ENCODE assay signal across 8 mouse cellular contexts in the genomic region with DNA sequence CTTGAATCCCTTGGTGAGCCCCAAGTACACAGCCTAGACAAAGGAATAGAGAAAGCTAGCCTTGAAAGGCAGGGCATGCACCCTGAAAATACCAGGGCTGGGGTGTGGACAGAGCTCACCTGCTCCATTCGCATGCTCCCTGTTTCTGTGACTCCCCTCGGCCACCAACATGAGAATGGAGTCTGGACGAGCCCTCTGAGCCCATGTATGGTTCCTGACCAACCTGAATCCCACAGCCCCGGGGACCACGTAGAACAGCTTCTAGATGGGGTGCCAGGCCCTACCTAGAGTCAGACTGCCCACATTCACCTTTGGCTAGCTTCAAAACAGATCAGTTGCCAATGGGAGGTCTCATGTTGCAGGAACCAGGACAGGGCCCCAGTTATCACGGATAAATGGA. TPM values are rescaled to one million over a fixed set of nuclear protein-coding genes. Genes with fewer than 3 reads are reported as not detected.
DNase-seq lines count a peak whose midpoint lies in the region; ATAC-seq and TF ChIP-seq lines count a peak whose summit lies in the region.

No protein-coding gene starts in this region.

- peak overlapping the region; percentile 60; the same call in 1 of the 2 replicates for H3K9ac ChIP-seq in kidney, embryonic 16.5 days (replicated peaks; ENCODE audit: low read length)
- no peak overlapping the region for H3K9ac ChIP-seq in embryonic facial prominence, embryonic 12.5 days
- no peak overlapping the region for H3K9ac ChIP-seq in heart, postnatal 0 days (replicated peaks; ENCODE audit: low read depth, low read length)
- H3K9ac ChIP-seq in midbrain, embryonic 13.5 days (replicated peaks): peak overlapping the region; percentile 57; the same call in 1 of the 2 replicates

- H3K4me1 ChIP-seq in kidney, embryonic 16.5 days (ENCODE audit: insufficient read depth, low read length): peaks cover 36% of the 10 kb centered on the region
- H3K4me1 ChIP-seq in embryonic facial prominence, embryonic 12.5 days: peaks cover 31% of the 10 kb centered on the region
- H3K4me1 ChIP-seq in heart, postnatal 0 days (ENCODE audit: control insufficient read depth, insufficient read depth): peaks cover 36% of the 10 kb centered on the region
- H3K4me1 ChIP-seq in midbrain, embryonic 13.5 days (replicated peaks): peaks cover 33% of the 10 kb centered on the region

- peak; percentile 10; the same call in 1 of the 2 replicates for ATAC-seq in kidney, embryonic 16.5 days (ENCODE audit: low FRiP score, low TSS enrichment)
- ATAC-seq in embryonic facial prominence, embryonic 12.5 days (ENCODE audit: insufficient number of reproducible peaks, insufficient read depth, low FRiP score, low TSS enrichment): no peak
- no peak for ATAC-seq in heart, postnatal 0 days (ENCODE audit: insufficient read depth, low read depth)
- ATAC-seq in midbrain, embryonic 13.5 days: 0 out of 2 replicates have a peak, but pooled peaks have one; percentile 2
- ATAC-seq in activated CD4-positive, CD25-positive, alpha-beta regulatory T cell, adult 4 months: no peak

- H3K4me3 ChIP-seq in kidney, embryonic 16.5 days (ENCODE audit: low read length): no peak overlapping the region; the same call in 1 of the 2 replicates
- H3K4me3 ChIP-seq in embryonic facial prominence, embryonic 12.5 days: no peak overlapping the region
- no peak overlapping the region for H3K4me3 ChIP-seq in heart, postnatal 0 days (ENCODE audit: low read depth, low read length)
- no peak overlapping the region for H3K4me3 ChIP-seq in midbrain, embryonic 13.5 days (replicated peaks)

- TF ChIP-seq EP300 in heart, postnatal 0 days (IDR thresholded peaks at IDR 0.05; ENCODE audit: low read depth): no peak

- no peak for TF ChIP-seq CTCF in heart, postnatal 0 days (IDR thresholded peaks at IDR 0.05; ENCODE audit: low read depth)

- DNase-seq in kidney, postnatal 36 days: no peak
- no peak for DNase-seq in heart, postnatal 0 days (ENCODE audit: low spot score)
- DNase-seq in layer of hippocampus, postnatal 36 days: no peak
- no peak for DNase-seq in layer of hippocampus, adult 11-12 months (ENCODE audit: low spot score)

- WGBS in kidney, embryonic 16.5 days: 57% methylated on average over 6 of the region's 6 CpGs
- 55% methylated on average over 6 of the region's 6 CpGs for WGBS in embryonic facial prominence, embryonic 12.5 days
- WGBS in heart, postnatal 0 days: 72% methylated on average over 6 of the region's 6 CpGs
- WGBS in midbrain, embryonic 13.5 days: 75% methylated on average over 6 of the region's 6 CpGs

- H3K4me2 ChIP-seq in kidney, embryonic 16.5 days (replicated peaks; ENCODE audit: low read depth, low read length): peak overlapping the region; percentile 59; the same call in 1 of the 2 replicates
- no peak overlapping the region for H3K4me2 ChIP-seq in embryonic facial prominence, embryonic 12.5 days (replicated peaks)
- no peak overlapping the region for H3K4me2 ChIP-seq in heart, postnatal 0 days (ENCODE audit: low read depth, low read length)
- H3K4me2 ChIP-seq in midbrain, embryonic 13.5 days (replicated peaks): peak overlapping the region; percentile 60; the same call in 1 of the 2 replicates

- no peaks in the 10 kb centered on the region for H3K9me3 ChIP-seq in kidney, embryonic 16.5 days (ENCODE audit: low read length)
- 0 out of 2 replicates have a peak, but pooled peaks cover 2% of the 10 kb centered on the region for H3K9me3 ChIP-seq in embryonic facial prominence, embryonic 12.5 days
- no peaks in the 10 kb centered on the region for H3K9me3 ChIP-seq in heart, postnatal 0 days (replicated peaks; ENCODE audit: control insufficient read depth, low read length)
- no peaks in the 10 kb centered on the region for H3K9me3 ChIP-seq in midbrain, embryonic 13.5 days

- no peaks in the 10 kb centered on the region for H3K36me3 ChIP-seq in kidney, embryonic 16.5 days (ENCODE audit: insufficient read depth, low read length)
- no peaks in the 10 kb centered on the region for H3K36me3 ChIP-seq in embryonic facial prominence, embryonic 12.5 days
- no peaks in the 10 kb centered on the region for H3K36me3 ChIP-seq in heart, postnatal 0 days (replicated peaks; ENCODE audit: control insufficient read depth, insufficient read depth, low read length)
- H3K36me3 ChIP-seq in midbrain, embryonic 13.5 days: no peaks in the 10 kb centered on the region

- no peaks in the 10 kb centered on the region for H3K27me3 ChIP-seq in kidney, embryonic 16.5 days (ENCODE audit: insufficient read depth, low read length)
- no peaks in the 10 kb centered on the region for H3K27me3 ChIP-seq in embryonic facial prominence, embryonic 12.5 days
- H3K27me3 ChIP-seq in heart, postnatal 0 days (ENCODE audit: control insufficient read depth, insufficient read depth, low read length): no peaks in the 10 kb centered on the region
- no peaks in the 10 kb centered on the region for H3K27me3 ChIP-seq in midbrain, embryonic 13.5 days

- H3K27ac ChIP-seq in kidney, embryonic 16.5 days (ENCODE audit: low read length): peak overlapping the region; percentile 85
- peak overlapping the region; percentile 13 for H3K27ac ChIP-seq in embryonic facial prominence, embryonic 12.5 days
- peak overlapping the region; percentile 73 for H3K27ac ChIP-seq in heart, postnatal 0 days (ENCODE audit: low read depth)
- 0 out of 2 replicates have a peak overlapping the region, but pooled peaks have one; percentile 62 for H3K27ac ChIP-seq in midbrain, embryonic 13.5 days

RNA-seq across cellular contexts. Expression of a gene that starts 19.7 kb away (rescaled TPM):
- 3.3 and 3.9 TPM in 2 replicates for polyA plus RNA-seq in kidney, embryonic 16.5 days (2015; fragmentation: Nextera tagmentation; extraction: Ambion mirVana)
- polyA plus RNA-seq in embryonic facial prominence, embryonic 12.5 days (2016; fragmentation: Nextera tagmentation; extraction: Ambion mirVana): 1.9 and 3.2 TPM in 2 replicates
- total RNA-seq in heart, postnatal 0 days (2014; rRNA removed; ENCODE audit: low replicate concordance): 0.50 and 2.1 TPM in 2 replicates
- polyA plus RNA-seq in heart, postnatal 0 days (2015; fragmentation: Nextera tagmentation; extraction: Ambion mirVana): 0.82 and 1.0 TPM in 2 replicates
- polyA plus RNA-seq in midbrain, embryonic 13.5 days (2015; fragmentation: Nextera tagmentation; extraction: Ambion mirVana): 3.0 and 4.3 TPM in 2 replicates
- 10 to 100 TPM; 40.4 to 44.8 TPM for total RNA-seq in layer of hippocampus, postnatal 36 days (2021)
- polyA plus RNA-seq in activated CD4-positive, CD25-positive, alpha-beta regulatory T cell, adult 4 months (2017; shearing (Covaris generic)): 10 to 100 TPM; 21.9 to 30.3 TPM

RNA-seq across cellular contexts. Expression of a gene that starts 59.8 kb away (rescaled TPM):
- polyA plus RNA-seq in kidney, embryonic 16.5 days (2015; fragmentation: Nextera tagmentation; extraction: Ambion mirVana): 29.3 and 36.5 TPM in 2 replicates
- polyA plus RNA-seq in embryonic facial prominence, embryonic 12.5 days (2016; fragmentation: Nextera tagmentation; extraction: Ambion mirVana): 8.4 and 10.0 TPM in 2 replicates
- total RNA-seq in heart, postnatal 0 days (2014; rRNA removed; ENCODE audit: low replicate concordance): 2.3 and 5.1 TPM in 2 replicates
- polyA plus RNA-seq in heart, postnatal 0 days (2015; fragmentation: Nextera tagmentation; extraction: Ambion mirVana): 6.3 and 6.6 TPM in 2 replicates
- polyA plus RNA-seq in midbrain, embryonic 13.5 days (2015; fragmentation: Nextera tagmentation; extraction: Ambion mirVana): 3.1 and 3.8 TPM in 2 replicates
- 1 to 10 TPM; 3.9 to 6.7 TPM for total RNA-seq in layer of hippocampus, postnatal 36 days (2021)
- polyA plus RNA-seq in activated CD4-positive, CD25-positive, alpha-beta regulatory T cell, adult 4 months (2017; shearing (Covaris generic)): 100 to 1,000 TPM; 505 to 519 TPM

Comparison
In these comparisons a context has a peak if more than half of its experiments do, and no peak if none do; other contexts are left out.
1. ATAC-seq: peak in kidney, embryonic 16.5 days (single experiment) and midbrain, embryonic 13.5 days (single experiment); none in embryonic facial prominence, embryonic 12.5 days (single experiment), heart, postnatal 0 days (single experiment) and activated CD4-positive, CD25-positive, alpha-beta regulatory T cell, adult 4 months (single experiment).
2. H3K27ac ChIP-seq: peak in every context shown above with its lines; median percentile 85 in kidney, embryonic 16.5 days; 73 in heart, postnatal 0 days; 62 in midbrain, embryonic 13.5 days; 13 in embryonic facial prominence, embryonic 12.5 days.
3. H3K4me2 ChIP-seq: peak in kidney, embryonic 16.5 days (single experiment) and midbrain, embryonic 13.5 days (single experiment); none in embryonic facial prominence, embryonic 12.5 days (single experiment) and heart, postnatal 0 days (single experiment).
4. H3K9ac ChIP-seq: peak in kidney, embryonic 16.5 days (single experiment) and midbrain, embryonic 13.5 days (single experiment); none in embryonic facial prominence, embryonic 12.5 days (single experiment) and heart, postnatal 0 days (single experiment).
5. RNA of a gene that starts 59.8 kb away (polyA plus RNA-seq): 505 to 519 TPM in activated CD4-positive, CD25-positive, alpha-beta regulatory T cell, adult 4 months; 29.3 to 36.5 TPM in kidney, embryonic 16.5 days, 8.4 to 10.0 TPM in embryonic facial prominence, embryonic 12.5 days, 6.3 to 6.6 TPM in heart, postnatal 0 days and 3.1 to 3.8 TPM in midbrain, embryonic 13.5 days; every median in the first group is over 10 times any median in the second.